Mouse (Mus musculus) heart, embryonic 13.5 days (tissue): Measurements from ENCODE around the gene Gmfb. TPM values are rescaled to one million over a fixed set of nuclear protein-coding genes. Genes with fewer than 3 reads are reported as not detected.
"Not testable (repeated sequence)": the region's sequence is repeated elsewhere in the genome, so short reads cannot be mapped to it uniquely, and the experiment has no call there.

Source experiments
- ATAC-seq: fragments of 200-750 bp; cut with Nextera tagmentation; 2 replicates; pipeline ENCODE4 v1.8.0; 2017; ENCODE audit warnings: moderate TSS enrichment; ENCODE audit not compliant: insufficient number of reproducible peaks, low FRiP score, low TSS enrichment; ENCODE audit errors: extremely low read depth
- H3K27ac ChIP-seq: fragments of 300-500 bp; sonication (generic); replicated peaks from 2 replicates; pipeline ENCODE4 v1.5.1; 2015; ENCODE audit warnings: moderate library complexity, mild to moderate bottlenecking, inconsistent platforms
- H3K27me3 ChIP-seq: fragments of 300-500 bp; sonication (generic); replicated peaks from 2 replicates; pipeline ENCODE4 v1.6.1; 2015; ENCODE audit warnings: mild to moderate bottlenecking, inconsistent platforms
- H3K36me3 ChIP-seq: fragments of 300-500 bp; sonication (generic); 2 replicates; pipeline ENCODE4 v1.6.1; 2015; ENCODE audit warnings: mild to moderate bottlenecking, inconsistent platforms
- H3K4me1 ChIP-seq: fragments of 300-500 bp; sonication (generic); 2 replicates; pipeline ENCODE4 v1.6.1; 2015; ENCODE audit warnings: inconsistent platforms
- H3K4me2 ChIP-seq: fragments of 300-500 bp; sonication (generic); 2 replicates; pipeline ENCODE4 v1.6.1; 2015; ENCODE audit warnings: inconsistent platforms, mild to moderate bottlenecking, moderate library complexity
- H3K4me3 ChIP-seq: fragments of 300-500 bp; sonication (generic); 2 replicates; pipeline ENCODE4 v1.5.1; 2015; ENCODE audit warnings: moderate library complexity, mild to moderate bottlenecking, inconsistent platforms
- H3K9ac ChIP-seq: fragments of 300-500 bp; sonication (generic); 2 replicates; pipeline ENCODE4 v1.6.1; 2015; ENCODE audit warnings: inconsistent platforms, mild to moderate bottlenecking, moderate library complexity
- H3K9me3 ChIP-seq: fragments of 300-500 bp; sonication (generic); 2 replicates; pipeline ENCODE4 v1.6.1; 2016; ENCODE audit warnings: inconsistent platforms
- WGBS: fragments of 180-500 bp; shearing (Covaris S2); methylation state at CpG from one replicate; pipeline ENCODE4 v1.1.7; 2015; ENCODE audit warnings: mixed read lengths; 5-methylcytosine and 5-hydroxymethylcytosine counted together
- polyA plus RNA-seq: library from polyadenylated mRNA; unstranded; fragments of >200 nt; fragmentation: Nextera tagmentation; extraction: Ambion mirVana; gene quantifications from 2 replicates; pipeline ENCODE4 v1.2.1, GENCODE M21; 2015

Gmfb gene
- polyA plus RNA-seq, 1 experiment from 2014 or later: 47.9 TPM

GRCm38 (mm10) chr14:46827430-46827829 lies 5.4 kb upstream of the Gmfb start:
- no peak for ATAC-seq

GRCm38 (mm10) chr14:46823996-46824395 lies 2.0 kb upstream of the Gmfb start:
- peaks cover 23% of the 10 kb centered on the region for H3K4me1 ChIP-seq
- H3K4me3 ChIP-seq: no peak overlapping the region
- no peak overlapping the region for H3K9ac ChIP-seq
- no peaks in the 10 kb centered on the region for H3K36me3 ChIP-seq
- WGBS: 61% methylated on average over 2 of the region's 2 CpGs
- no peak overlapping the region for H3K4me2 ChIP-seq
- no peak overlapping the region for H3K27ac ChIP-seq
- no peak for ATAC-seq
- H3K27me3 ChIP-seq: no peaks in the 10 kb centered on the region
- H3K9me3 ChIP-seq: no peaks in the 10 kb centered on the region

More at GRCm38 (mm10) chr14:46827430-46827829, 5.4 kb upstream of the Gmfb start:
- Histone ChIP-seq H3K4me3 (no peak overlapping the region), H3K36me3 (no peaks in the 10 kb centered on the region), H3K4me1 (peaks cover 13% of the 10 kb centered on the region), H3K4me2 (no peak overlapping the region), H3K27me3 (no peaks in the 10 kb centered on the region), H3K27ac (no peak overlapping the region), H3K9ac (no peak overlapping the region), H3K9me3 (no peaks in the 10 kb centered on the region)
- WGBS: 36% methylated on average over 1 of the region's 1 CpGs

- ATAC-seq: peak; percentile 30; the same call in 1 of the 2 replicates
- H3K4me2 ChIP-seq: peak overlapping the region; percentile 93
- H3K36me3 ChIP-seq: peaks cover 14% of the 10 kb centered on the region
- H3K9ac ChIP-seq: peak overlapping the region; percentile 94
- no peaks in the 10 kb centered on the region for H3K27me3 ChIP-seq
- H3K9me3 ChIP-seq: no peaks in the 10 kb centered on the region
- under 1% methylated on average over 11 of the region's 11 CpGs for WGBS
- peak overlapping the region; percentile 88 for H3K4me3 ChIP-seq
- peaks cover 23% of the 10 kb centered on the region for H3K4me1 ChIP-seq
- peak overlapping the region; percentile 94 for H3K27ac ChIP-seq
These were observed 670 bp downstream of the Gmfb start for GRCm38 (mm10) chr14:46821271-46821872.

- Histone ChIP-seq H3K4me1 (peaks cover 35% of the 10 kb centered on the region), H3K4me2 (peak overlapping the region; percentile 93; the same call in 1 of the 2 replicates), H3K36me3 (peaks cover 23% of the 10 kb centered on the region)
- not testable (repeated sequence) for H3K27ac ChIP-seq, H3K4me3 ChIP-seq, H3K27me3 ChIP-seq, H3K9me3 ChIP-seq, H3K9ac ChIP-seq, ATAC-seq
- WGBS: 83% methylated on average over 5 of the region's 6 CpGs
These were observed 2.1 kb downstream of the Gmfb start for GRCm38 (mm10) chr14:46819961-46820360.

GRCm38 (mm10) chr14:46818743-46819142 lies 3.3 kb downstream of the Gmfb start:
- Histone ChIP-seq H3K4me2 (no peak overlapping the region), H3K9ac (no peak overlapping the region), H3K36me3 (peaks cover 32% of the 10 kb centered on the region), H3K27ac (no peak overlapping the region), H3K4me3 (no peak overlapping the region), H3K9me3 (no peaks in the 10 kb centered on the region), H3K4me1 (peaks cover 35% of the 10 kb centered on the region), H3K27me3 (no peaks in the 10 kb centered on the region)
- no peak for ATAC-seq
- WGBS: 91% methylated on average over 7 of the region's 7 CpGs

DNA sequence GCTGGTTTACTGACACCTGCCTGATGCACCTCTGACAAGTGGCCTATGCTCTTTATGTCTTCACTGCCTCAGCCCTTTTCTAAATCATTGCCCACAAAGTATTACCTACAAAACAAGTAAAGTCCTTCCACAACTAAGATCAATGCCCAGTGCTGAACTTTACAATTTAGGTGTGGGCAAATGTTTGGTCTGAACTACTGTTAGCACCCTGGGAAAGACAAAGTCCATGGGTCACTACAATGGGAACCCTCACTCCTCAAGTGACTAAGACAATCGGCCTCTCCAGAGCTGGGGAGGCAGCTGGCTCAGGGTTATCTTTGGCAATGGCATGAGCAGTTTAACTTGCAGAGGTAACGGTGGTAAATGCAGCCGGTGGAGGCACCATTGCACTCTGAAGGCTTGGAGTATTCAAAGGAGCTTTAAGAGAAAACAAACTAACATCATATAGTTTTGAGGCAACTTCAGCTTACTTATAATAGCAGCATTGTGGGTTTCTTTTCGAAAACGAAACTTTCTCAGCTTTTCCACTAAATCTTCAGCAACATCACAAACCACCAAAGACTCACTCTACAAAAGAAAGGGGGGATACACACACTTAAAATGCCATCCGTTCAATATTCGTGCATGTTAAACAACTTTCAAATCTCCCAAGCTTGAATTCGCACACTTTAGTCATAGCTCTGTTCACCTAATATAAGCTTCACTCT lies 5.0 kb downstream of the Gmfb start:
- H3K4me1 ChIP-seq: peaks cover 31% of the 10 kb centered on the region
- no peaks in the 10 kb centered on the region for H3K9me3 ChIP-seq
- ATAC-seq: no peak
- no peak overlapping the region for H3K9ac ChIP-seq
- peaks cover 48% of the 10 kb centered on the region for H3K36me3 ChIP-seq
- H3K27ac ChIP-seq: no peak overlapping the region
- H3K4me3 ChIP-seq: no peak overlapping the region
- no peaks in the 10 kb centered on the region for H3K27me3 ChIP-seq
- H3K4me2 ChIP-seq: no peak overlapping the region
- WGBS: 83% methylated on average over 8 of the region's 8 CpGs

DNA sequence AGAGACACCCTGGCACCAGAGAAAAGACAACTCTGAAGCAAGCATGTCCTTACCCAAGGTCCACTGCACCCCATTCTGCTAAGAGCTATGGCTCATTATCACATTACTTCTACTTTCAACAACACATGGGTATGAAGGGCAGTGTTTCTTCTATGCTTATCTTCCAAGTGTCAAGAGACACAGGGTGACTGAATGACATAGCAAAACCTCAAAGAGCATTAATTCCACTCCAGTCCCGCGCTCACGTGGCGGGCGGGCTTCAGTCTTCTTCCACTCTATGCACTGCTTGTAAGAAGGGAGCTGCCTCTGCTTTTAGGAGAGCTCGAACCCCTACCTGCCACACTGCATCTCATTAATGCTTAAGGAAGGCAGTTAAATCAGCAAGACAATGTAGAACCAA lies 6.4 kb downstream of the Gmfb start:
- Histone ChIP-seq H3K9ac (no peak overlapping the region), H3K4me1 (peaks cover 24% of the 10 kb centered on the region), H3K27me3 (no peaks in the 10 kb centered on the region), H3K36me3 (peaks cover 61% of the 10 kb centered on the region), H3K4me2 (0 out of 2 replicates have a peak overlapping the region, but pooled peaks have one; percentile 10), H3K9me3 (no peaks in the 10 kb centered on the region), H3K4me3 (no peak overlapping the region), H3K27ac (no peak overlapping the region)
- ATAC-seq: peak; percentile 70; the same call in 1 of the 2 replicates
- WGBS: 46% methylated on average over 6 of the region's 6 CpGs

DNA sequence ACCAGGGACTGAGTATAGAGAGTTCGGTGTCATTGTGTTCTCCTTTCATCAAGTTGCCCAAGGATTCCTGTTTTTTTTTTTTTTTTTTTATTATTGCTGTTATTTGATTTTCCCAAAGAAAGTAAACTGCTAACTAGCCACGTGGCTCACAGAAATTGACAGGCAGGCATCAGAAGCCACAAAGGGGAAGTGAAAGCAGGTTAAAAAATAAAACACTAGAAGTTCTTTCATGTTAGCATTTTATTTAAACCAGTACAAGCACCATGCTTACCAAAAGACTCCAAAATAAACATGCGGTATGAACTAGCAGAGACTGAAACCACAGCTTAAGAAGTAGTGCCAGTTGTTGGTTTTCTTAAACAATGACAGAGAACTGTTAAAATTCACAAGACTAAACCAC lies 14.1 kb downstream of the Gmfb start:
- no peak for ATAC-seq
- 0 out of 2 replicates have a peak, but pooled peaks cover 6% of the 10 kb centered on the region for H3K4me1 ChIP-seq

DNA sequence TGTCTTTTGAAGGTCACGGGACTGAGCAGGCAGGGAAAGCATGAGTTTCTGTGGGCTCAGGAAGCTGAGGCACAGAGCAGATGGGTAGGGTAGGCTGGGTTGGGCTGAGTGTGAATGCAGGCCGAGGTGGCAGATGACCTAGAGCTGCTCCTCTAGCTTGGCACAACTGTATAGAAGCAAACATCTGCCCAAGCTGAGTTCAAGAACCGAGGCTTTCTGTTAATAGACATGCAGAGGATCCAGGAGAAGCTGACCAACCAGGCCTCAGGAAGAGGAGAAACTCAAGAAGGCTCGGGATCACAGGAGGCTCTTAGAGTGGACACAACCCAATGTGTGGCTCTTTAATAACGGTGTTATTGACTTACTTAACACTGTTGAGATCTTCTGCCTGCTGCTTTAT lies 15.9 kb downstream of the Gmfb start:
- no peak for ATAC-seq
- no peak overlapping the region for H3K4me3 ChIP-seq
- H3K4me2 ChIP-seq: no peak overlapping the region
- H3K27me3 ChIP-seq: no peaks in the 10 kb centered on the region
- 0 out of 2 replicates have a peak, but pooled peaks cover 6% of the 10 kb centered on the region for H3K4me1 ChIP-seq
- no peaks in the 10 kb centered on the region for H3K9me3 ChIP-seq
- H3K36me3 ChIP-seq: peaks cover 45% of the 10 kb centered on the region
- no peak overlapping the region for H3K27ac ChIP-seq
- H3K9ac ChIP-seq: no peak overlapping the region
- 82% methylated on average over 5 of the region's 5 CpGs for WGBS

More for the DNA sequence above, 14.1 kb downstream of the Gmfb start:
- H3K4me2 ChIP-seq: no peak overlapping the region
- no peak overlapping the region for H3K4me3 ChIP-seq
- no peaks in the 10 kb centered on the region for H3K27me3 ChIP-seq
- H3K9me3 ChIP-seq: no peaks in the 10 kb centered on the region
- H3K36me3 ChIP-seq: peaks cover 61% of the 10 kb centered on the region
- WGBS: 83% methylated on average over 3 of the region's 3 CpGs
- no peak overlapping the region for H3K9ac ChIP-seq
- no peak overlapping the region for H3K27ac ChIP-seq

GRCm38 (mm10) chr14:46803791-46804190 lies 18.3 kb downstream of the Gmfb start:
- Histone ChIP-seq H3K27ac (no peak overlapping the region), H3K4me1 (peaks cover 6% of the 10 kb centered on the region; the same call in 1 of the 2 replicates), H3K9me3 (no peaks in the 10 kb centered on the region), H3K36me3 (peaks cover 35% of the 10 kb centered on the region), H3K9ac (no peak overlapping the region), H3K27me3 (no peaks in the 10 kb centered on the region), H3K4me2 (no peak overlapping the region), H3K4me3 (no peak overlapping the region)
- 78% methylated on average over 1 of the region's 1 CpGs for WGBS
- ATAC-seq: no peak

GRCm38 (mm10) chr14:46803259-46803658 lies 18.8 kb downstream of the Gmfb start:
- ATAC-seq: no peak
- 84% methylated on average over 4 of the region's 4 CpGs for WGBS

More at GRCm38 (mm10) chr14:46803259-46803658, 18.8 kb downstream of the Gmfb start:
- H3K4me1 ChIP-seq: peaks cover 6% of the 10 kb centered on the region; the same call in 1 of the 2 replicates
- no peak overlapping the region for H3K9ac ChIP-seq
- H3K4me2 ChIP-seq: no peak overlapping the region
- peaks cover 34% of the 10 kb centered on the region for H3K36me3 ChIP-seq
- H3K4me3 ChIP-seq: no peak overlapping the region
- no peaks in the 10 kb centered on the region for H3K27me3 ChIP-seq
- H3K27ac ChIP-seq: no peak overlapping the region
- H3K9me3 ChIP-seq: no peaks in the 10 kb centered on the region
